21 mouse cellular contexts compared by ENCODE assay signal in genomic region chr5:101847762-101848161, GRCm38 (mm10).
DNase-seq lines count a peak whose midpoint lies in the region; ATAC-seq lines count a peak whose summit lies in the region.
"Had no signal": no experiment of that assay in that cellular context is flagged by ENCODE, and none has a peak within 500 bp of the region (broad histone marks: within the 10 kb centered on the region; RNA-seq: fewer than 3 reads in every experiment).

No protein-coding gene starts in this region.

- no peaks in the 10 kb centered on the region for H3K9me3 ChIP-seq in lung, embryonic 16.5 days (ENCODE audit: control insufficient read depth, low read length)
- H3K9me3 ChIP-seq: embryonic facial prominence, embryonic 10.5 days; forebrain, embryonic 15.5 days; limb, embryonic 13.5 days; midbrain, embryonic 12.5 days had no signal

- no peak overlapping the region for H3K27ac ChIP-seq in lung, embryonic 16.5 days (ENCODE audit: low read length)
- H3K27ac ChIP-seq: embryonic facial prominence, embryonic 10.5 days; forebrain, embryonic 15.5 days; limb, embryonic 13.5 days; midbrain, embryonic 12.5 days had no signal

- H3K27me3 ChIP-seq in lung, embryonic 16.5 days (ENCODE audit: control insufficient read depth, insufficient read depth, low read depth, low read length): no peaks in the 10 kb centered on the region
- H3K27me3 ChIP-seq: CH12.LX; forebrain, embryonic 15.5 days; limb, embryonic 13.5 days; midbrain, embryonic 12.5 days had no signal

- no peak overlapping the region for H3K4me3 ChIP-seq in lung, embryonic 16.5 days (ENCODE audit: low read length)
- H3K4me3 ChIP-seq: embryonic facial prominence, embryonic 10.5 days; erythroblast, embryonic 14.5 days; forebrain, embryonic 15.5 days; limb, embryonic 13.5 days; midbrain, embryonic 12.5 days had no signal

- no peak overlapping the region for H3K4me2 ChIP-seq in lung, embryonic 16.5 days (ENCODE audit: low read depth, low read length)
- H3K4me2 ChIP-seq: forebrain, embryonic 15.5 days; limb, embryonic 13.5 days; midbrain, embryonic 12.5 days had no signal

- no peak for DNase-seq in lung, postnatal 10 days
- DNase-seq in large intestine, adult 2 months (ENCODE audit: low read depth, low spot score): peak; percentile 31
- no peak for DNase-seq in adrenal gland, postnatal 14 days
- no peak for DNase-seq in cerebellum, adult 9-10 months
- no peak for DNase-seq in left cerebral cortex, adult 9 months (ENCODE audit: low spot score in 2 of 2)
- DNase-seq in adrenal gland, postnatal 4 days (ENCODE audit: low spot score in 2 of 2): no peak
- DNase-seq: adrenal gland, postnatal 25 days; cerebellum, postnatal 36 days; heart, adult 18-20 months; kidney, adult 9 months; kidney, postnatal 4 days; layer of hippocampus, postnatal 36 days had no signal

- WGBS in lung, embryonic 16.5 days: 70% methylated on average over 4 of the region's 4 CpGs
- 35% methylated on average over 4 of the region's 4 CpGs for WGBS in large intestine, adult 2 months

- H3K4me1 ChIP-seq in lung, embryonic 16.5 days (replicated peaks; ENCODE audit: control insufficient read depth, insufficient read depth, low read length): no peaks in the 10 kb centered on the region
- H3K4me1 ChIP-seq: embryonic facial prominence, embryonic 10.5 days; forebrain, embryonic 15.5 days; limb, embryonic 13.5 days; midbrain, embryonic 12.5 days had no signal

- no peak overlapping the region for H3K9ac ChIP-seq in lung, embryonic 16.5 days (ENCODE audit: low read length)
- H3K9ac ChIP-seq: forebrain, embryonic 15.5 days; limb, embryonic 13.5 days; midbrain, embryonic 12.5 days had no signal

- H3K36me3 ChIP-seq in lung, embryonic 16.5 days (ENCODE audit: control insufficient read depth, insufficient read depth, low read length): peaks cover 76% of the 10 kb centered on the region

- ATAC-seq in lung, embryonic 16.5 days (ENCODE audit: low read depth): 0 out of 2 replicates have a peak, but pooled peaks have one; percentile 38
- peak; percentile 72 for ATAC-seq in megakaryocyte progenitor cell, adult 5-6 weeks (replicated peaks; ENCODE audit: poor library complexity)
- ATAC-seq: forebrain, embryonic 15.5 days; hindbrain, embryonic 16.5 days had no signal
